ENCODE assay signal across 8 mouse cellular contexts in genomic region chr10:80702536-80703390, GRCm38 (mm10). TPM values are rescaled to one million over a fixed set of nuclear protein-coding genes. Genes with fewer than 3 reads are reported as not detected.
A peak's percentile ranks its signal among the peaks of the same experiment; 100 is the strongest.
DNase-seq lines count a peak whose midpoint lies in the region; ATAC-seq and TF ChIP-seq lines count a peak whose summit lies in the region.

No protein-coding gene starts in this region.

- peaks cover 43% of the 10 kb centered on the region for H3K36me3 ChIP-seq in embryonic facial prominence, embryonic 13.5 days
- H3K36me3 ChIP-seq in limb, embryonic 14.5 days (ENCODE audit: control insufficient read depth, insufficient read depth, low read length) = peaks cover 32% of the 10 kb centered on the region
- H3K36me3 ChIP-seq in midbrain, postnatal 0 days (ENCODE audit: insufficient read depth, low read length) = peaks cover 21% of the 10 kb centered on the region

- no peak for TF ChIP-seq CTCF in midbrain, postnatal 0 days (IDR thresholded peaks at IDR 0.05)

- peaks cover 34% of the 10 kb centered on the region for H3K4me1 ChIP-seq in embryonic facial prominence, embryonic 13.5 days
- peaks cover 21% of the 10 kb centered on the region for H3K4me1 ChIP-seq in limb, embryonic 14.5 days (ENCODE audit: control insufficient read depth, insufficient read depth, low read length)
- H3K4me1 ChIP-seq in midbrain, postnatal 0 days (ENCODE audit: insufficient read depth, low read length) = peaks cover 14% of the 10 kb centered on the region

- no peaks in the 10 kb centered on the region for H3K9me3 ChIP-seq in embryonic facial prominence, embryonic 13.5 days
- no peaks in the 10 kb centered on the region for H3K9me3 ChIP-seq in limb, embryonic 14.5 days (ENCODE audit: control insufficient read depth, low read length)
- H3K9me3 ChIP-seq in midbrain, postnatal 0 days (ENCODE audit: low read length) = no peaks in the 10 kb centered on the region

- ATAC-seq in embryonic facial prominence, embryonic 13.5 days (ENCODE audit: insufficient number of reproducible peaks, insufficient read depth, low FRiP score, low TSS enrichment, low read depth) = peak; percentile 90
- peak; percentile 86 for ATAC-seq in limb, embryonic 14.5 days (ENCODE audit: low FRiP score, low read depth)
- ATAC-seq in midbrain, postnatal 0 days (ENCODE audit: low FRiP score) = peak; percentile 88

- H3K27ac ChIP-seq in embryonic facial prominence, embryonic 13.5 days = peak overlapping the region; percentile 85
- peak overlapping the region; percentile 71 for H3K27ac ChIP-seq in limb, embryonic 14.5 days (replicated peaks; ENCODE audit: low read depth, low read length)
- peak overlapping the region; percentile 84 for H3K27ac ChIP-seq in midbrain, postnatal 0 days (ENCODE audit: low read depth, low read length)

- no peak for TF ChIP-seq POLR2A in limb, embryonic 14.5 days (IDR thresholded peaks at IDR 0.05; ENCODE audit: borderline replicate concordance, extremely low read depth, insufficient read depth, insufficient read length)

- WGBS in embryonic facial prominence, embryonic 13.5 days = 1% methylated on average over 47 of the region's 47 CpGs
- 1% methylated on average over 47 of the region's 47 CpGs for WGBS in limb, embryonic 14.5 days
- 2% methylated on average over 47 of the region's 47 CpGs for WGBS in midbrain, postnatal 0 days

- peak overlapping the region; percentile 79 for H3K4me2 ChIP-seq in embryonic facial prominence, embryonic 13.5 days
- H3K4me2 ChIP-seq in limb, embryonic 14.5 days (replicated peaks; ENCODE audit: low read depth, low read length, severe bottlenecking) = peak overlapping the region; percentile 77
- H3K4me2 ChIP-seq in midbrain, postnatal 0 days (ENCODE audit: low read depth, low read length, poor library complexity, severe bottlenecking) = peak overlapping the region; percentile 55

- H3K4me3 ChIP-seq in embryonic facial prominence, embryonic 13.5 days = peak overlapping the region; percentile 76
- H3K4me3 ChIP-seq in limb, embryonic 14.5 days (replicated peaks; ENCODE audit: low read length) = peak overlapping the region; percentile 64
- H3K4me3 ChIP-seq in midbrain, postnatal 0 days (ENCODE audit: low read depth, low read length) = peak overlapping the region; percentile 50

- peak; percentile 97 for DNase-seq in 3134 (ENCODE audit: extremely low read depth, insufficient read length, low spot score)
- DNase-seq in adrenal gland, postnatal 36 days = peak; percentile 98
- DNase-seq in heart, adult 8-10 months (ENCODE audit: low spot score) = peak; percentile 91
- peak; percentile 98 for DNase-seq in kidney, adult 9 months
- peak; percentile 95 for DNase-seq in limb, embryonic 14.5 days (ENCODE audit: low spot score)
- DNase-seq in midbrain, postnatal 0 days (ENCODE audit: low spot score) = peak; percentile 95
- DNase-seq in spleen, postnatal 14 days (ENCODE audit: low spot score in 2 of 2) = peak; percentile 90 to 92

- H3K9ac ChIP-seq in embryonic facial prominence, embryonic 13.5 days = peak overlapping the region; percentile 74
- H3K9ac ChIP-seq in limb, embryonic 14.5 days (ENCODE audit: low read depth, low read length, severe bottlenecking) = peak overlapping the region; percentile 56
- H3K9ac ChIP-seq in midbrain, postnatal 0 days (replicated peaks; ENCODE audit: low read length, poor library complexity, severe bottlenecking) = peak overlapping the region; percentile 62

- no peaks in the 10 kb centered on the region for H3K27me3 ChIP-seq in embryonic facial prominence, embryonic 13.5 days
- H3K27me3 ChIP-seq in limb, embryonic 14.5 days (ENCODE audit: control insufficient read depth, insufficient read depth, low read length) = no peaks in the 10 kb centered on the region
- no peaks in the 10 kb centered on the region for H3K27me3 ChIP-seq in midbrain, postnatal 0 days (ENCODE audit: insufficient read depth, low read length)

RNA-seq across cellular contexts. Expression of gene Izumo4, which starts 0.8 kb away (rescaled TPM):
- total RNA-seq in adrenal gland, postnatal 36 days (2021) = 10 to 100 TPM in 1 of 2 experiments, 1 to 10 TPM in 1; 9.9 to 16.6 TPM
- 24.0 and 29.2 TPM in 2 replicates for polyA plus RNA-seq in embryonic facial prominence, embryonic 13.5 days (2015; fragmentation: Nextera tagmentation; extraction: Ambion mirVana)
- 1 to 10 TPM; 2.2 to 5.3 (median 3.6) TPM for total RNA-seq in heart, adult 8-10 months (2022)
- polyA plus RNA-seq in limb, embryonic 14.5 days (2012; rRNA removed) = 64.5 and 66.1 TPM in 2 replicates
- polyA plus RNA-seq in limb, embryonic 14.5 days (2014; fragmentation: Nextera tagmentation; extraction: Ambion mirVana) = 14.4 and 15.9 TPM in 2 replicates
- 26.3 and 48.0 TPM in 2 replicates for total RNA-seq in midbrain, postnatal 0 days (2014; rRNA removed)
- 44.0 and 47.4 TPM in 2 replicates for polyA plus RNA-seq in midbrain, postnatal 0 days (2015; fragmentation: Nextera tagmentation; extraction: Ambion mirVana)

RNA-seq across cellular contexts. Expression of gene Mob3a, which starts 1.0 kb away (rescaled TPM):
- 10 to 100 TPM; 19.4 to 20.1 TPM for total RNA-seq in adrenal gland, postnatal 36 days (2021)
- polyA plus RNA-seq in embryonic facial prominence, embryonic 13.5 days (2015; fragmentation: Nextera tagmentation; extraction: Ambion mirVana) = 45.8 and 46.3 TPM in 2 replicates
- total RNA-seq in heart, adult 8-10 months (2022) = 1 to 10 TPM; 3.8 to 6.0 (median 5.4) TPM
- 33.7 and 42.7 TPM in 2 replicates for polyA plus RNA-seq in limb, embryonic 14.5 days (2012; rRNA removed)
- 35.9 and 36.5 TPM in 2 replicates for polyA plus RNA-seq in limb, embryonic 14.5 days (2014; fragmentation: Nextera tagmentation; extraction: Ambion mirVana)
- 66.6 and 75.1 TPM in 2 replicates for total RNA-seq in midbrain, postnatal 0 days (2014; rRNA removed)
- 44.9 and 48.5 TPM in 2 replicates for polyA plus RNA-seq in midbrain, postnatal 0 days (2015; fragmentation: Nextera tagmentation; extraction: Ambion mirVana)

RNA-seq across cellular contexts. Expression of gene Mknk2, which starts 24.9 kb away (rescaled TPM):
- total RNA-seq in adrenal gland, postnatal 36 days (2021) = 100 to 1,000 TPM; 178 to 198 TPM
- polyA plus RNA-seq in embryonic facial prominence, embryonic 13.5 days (2015; fragmentation: Nextera tagmentation; extraction: Ambion mirVana) = 78.3 and 86.3 TPM in 2 replicates
- total RNA-seq in heart, adult 8-10 months (2022) = 100 to 1,000 TPM; 197 to 243 (median 216) TPM
- 108 and 147 TPM in 2 replicates for polyA plus RNA-seq in limb, embryonic 14.5 days (2012; rRNA removed)
- polyA plus RNA-seq in limb, embryonic 14.5 days (2014; fragmentation: Nextera tagmentation; extraction: Ambion mirVana) = 93.0 and 97.7 TPM in 2 replicates
- 74.6 and 74.7 TPM in 2 replicates for total RNA-seq in midbrain, postnatal 0 days (2014; rRNA removed)
- polyA plus RNA-seq in midbrain, postnatal 0 days (2015; fragmentation: Nextera tagmentation; extraction: Ambion mirVana) = 35.3 and 36.0 TPM in 2 replicates

RNA-seq across cellular contexts. Expression of gene Ap3d1, which starts 39.3 kb away (rescaled TPM):
- 10 to 100 TPM; 80.3 to 99.6 TPM for total RNA-seq in adrenal gland, postnatal 36 days (2021)
- 73.3 and 73.5 TPM in 2 replicates for polyA plus RNA-seq in embryonic facial prominence, embryonic 13.5 days (2015; fragmentation: Nextera tagmentation; extraction: Ambion mirVana)
- total RNA-seq in heart, adult 8-10 months (2022) = 10 to 100 TPM; 41.2 to 44.5 (median 43.4) TPM
- polyA plus RNA-seq in limb, embryonic 14.5 days (2012; rRNA removed) = 123 and 150 TPM in 2 replicates
- 75.1 and 82.9 TPM in 2 replicates for polyA plus RNA-seq in limb, embryonic 14.5 days (2014; fragmentation: Nextera tagmentation; extraction: Ambion mirVana)
- 182 and 183 TPM in 2 replicates for total RNA-seq in midbrain, postnatal 0 days (2014; rRNA removed)
- polyA plus RNA-seq in midbrain, postnatal 0 days (2015; fragmentation: Nextera tagmentation; extraction: Ambion mirVana) = 95.4 and 105 TPM in 2 replicates

RNA-seq across cellular contexts. Expression of gene Btbd2, which starts 45.9 kb away (rescaled TPM):
- 10 to 100 TPM; 61.7 to 71.2 TPM for total RNA-seq in adrenal gland, postnatal 36 days (2021)
- polyA plus RNA-seq in embryonic facial prominence, embryonic 13.5 days (2015; fragmentation: Nextera tagmentation; extraction: Ambion mirVana) = 76.8 and 82.4 TPM in 2 replicates
- 10 to 100 TPM; 44.0 to 52.5 (median 48.5) TPM for total RNA-seq in heart, adult 8-10 months (2022)
- 87.8 and 122 TPM in 2 replicates for polyA plus RNA-seq in limb, embryonic 14.5 days (2012; rRNA removed)
- 78.0 and 89.1 TPM in 2 replicates for polyA plus RNA-seq in limb, embryonic 14.5 days (2014; fragmentation: Nextera tagmentation; extraction: Ambion mirVana)
- total RNA-seq in midbrain, postnatal 0 days (2014; rRNA removed) = 168 and 215 TPM in 2 replicates
- polyA plus RNA-seq in midbrain, postnatal 0 days (2015; fragmentation: Nextera tagmentation; extraction: Ambion mirVana) = 71.6 and 80.4 TPM in 2 replicates

Comparison
In these comparisons a context has a peak if more than half of its experiments do, and no peak if none do; other contexts are left out.
1. Peak in every context shown above with its lines: DNase-seq, ATAC-seq, H3K4me3 ChIP-seq and H3K27ac ChIP-seq.